Comparison of ENCODE assay signal across 8 mouse cellular contexts in genomic region chr9:21220490-21221382, GRCm38 (mm10). TPM values are rescaled to one million over a fixed set of nuclear protein-coding genes. Genes with fewer than 3 reads are reported as not detected.
A peak's percentile ranks its signal among the peaks of the same experiment; 100 is the strongest.
DNase-seq lines count a peak whose midpoint lies in the region; ATAC-seq lines count a peak whose summit lies in the region.

No protein-coding gene starts in this region.

- DNase-seq in adipocyte (ENCODE audit: low spot score), result peak; percentile 21
- DNase-seq in embryo, embryonic 10 days (ENCODE audit: low spot score), result peak; percentile 94
- DNase-seq in gastrocnemius, postnatal 10 days, result peak; percentile 82
- DNase-seq in left cerebral cortex, postnatal 10 days (ENCODE audit: extremely low spot score in 1 of 2, low spot score in 2 of 2), result peak; percentile 89 to 91
- peak; percentile 87 for DNase-seq in right cerebral cortex, postnatal 25 days
- peak; percentile 82 to 91 for DNase-seq in urinary bladder, postnatal 4 days (ENCODE audit: low spot score in 2 of 2)

- intact Hi-C loops in left cerebral cortex, postnatal 10 days (cut with DNase I), result no loop called here

- ATAC-seq in inflammation-experienced regulatory T-cells, adult 6 months, result peak; percentile 94
- peak; percentile 90 for ATAC-seq in megakaryocyte-erythroid progenitor cell, adult 5-6 weeks (replicated peaks; ENCODE audit: low FRiP score, low TSS enrichment, poor library complexity, severe bottlenecking)

RNA-seq across cellular contexts. Expression of gene Keap1, which starts 18.4 kb away (rescaled TPM):
- total RNA-seq in gastrocnemius, postnatal 10 days (2021), result 10 to 100 TPM; 59.6 to 60.9 TPM
- polyA plus RNA-seq in inflammation-experienced regulatory T-cells, adult 6 months (2017; shearing (Covaris generic)), result 10 to 100 TPM; 20.8 to 28.9 (median 21.5) TPM
- 10 to 100 TPM; 47.9 to 50.8 TPM for total RNA-seq in left cerebral cortex, postnatal 10 days (2021)
- 25.3 and 27.2 TPM in 2 replicates for total RNA-seq in megakaryocyte-erythroid progenitor cell, adult 5-6 weeks (2014; fragmentation: Nextera tagmentation)
- total RNA-seq in megakaryocyte-erythroid progenitor cell, adult 5-6 weeks (2017), result 32.7 and 39.8 TPM in 2 replicates

RNA-seq across cellular contexts. Expression of gene S1pr5, which starts 27.5 kb away (rescaled TPM):
- total RNA-seq in gastrocnemius, postnatal 10 days (2021), result under 1 TPM; 0.09 to 0.19 TPM
- under 1 TPM in 1 of 3 experiments, not detected in 2; 0.17 TPM for polyA plus RNA-seq in inflammation-experienced regulatory T-cells, adult 6 months (2017; shearing (Covaris generic))
- total RNA-seq in left cerebral cortex, postnatal 10 days (2021), result 1 to 10 TPM; 2.2 to 2.3 TPM
- total RNA-seq in megakaryocyte-erythroid progenitor cell, adult 5-6 weeks (2014; fragmentation: Nextera tagmentation), result 0.59 TPM in 1 of 2 replicates, not detected in the other
- 1.1 TPM in 1 of 2 replicates, not detected in the other for total RNA-seq in megakaryocyte-erythroid progenitor cell, adult 5-6 weeks (2017)

RNA-seq across cellular contexts. Expression of gene Atg4d, which starts 44.4 kb away (rescaled TPM):
- 10 to 100 TPM; 28.4 to 31.9 TPM for total RNA-seq in gastrocnemius, postnatal 10 days (2021)
- polyA plus RNA-seq in inflammation-experienced regulatory T-cells, adult 6 months (2017; shearing (Covaris generic)), result 10 to 100 TPM; 23.5 to 32.5 (median 24.2) TPM
- total RNA-seq in left cerebral cortex, postnatal 10 days (2021), result 10 to 100 TPM; 29.7 to 33.9 TPM
- 8.9 and 13.9 TPM in 2 replicates for total RNA-seq in megakaryocyte-erythroid progenitor cell, adult 5-6 weeks (2014; fragmentation: Nextera tagmentation)
- 11.9 and 25.7 TPM in 2 replicates for total RNA-seq in megakaryocyte-erythroid progenitor cell, adult 5-6 weeks (2017)

RNA-seq across cellular contexts. Expression of gene Pde4a, which starts 55.2 kb away (rescaled TPM):
- total RNA-seq in gastrocnemius, postnatal 10 days (2021), result 10 to 100 TPM; 22.1 to 23.2 TPM
- 1 to 10 TPM in 1 of 3 experiments, under 1 TPM in 2; 0.54 to 1.3 (median 0.82) TPM for polyA plus RNA-seq in inflammation-experienced regulatory T-cells, adult 6 months (2017; shearing (Covaris generic))
- total RNA-seq in left cerebral cortex, postnatal 10 days (2021), result 10 to 100 TPM; 65.6 to 67.5 TPM
- 23.5 and 24.3 TPM in 2 replicates for total RNA-seq in megakaryocyte-erythroid progenitor cell, adult 5-6 weeks (2014; fragmentation: Nextera tagmentation)
- total RNA-seq in megakaryocyte-erythroid progenitor cell, adult 5-6 weeks (2017), result 2.2 and 3.8 TPM in 2 replicates

Comparison
In these comparisons a context has a peak if more than half of its experiments do, and no peak if none do; other contexts are left out.
1. Peak in every context shown above with its lines: DNase-seq and ATAC-seq.
2. DNase-seq: peak in every context shown above with its lines; median percentile 94 in embryo, embryonic 10 days; 90 in left cerebral cortex, postnatal 10 days; 87 in right cerebral cortex, postnatal 25 days; 86 in urinary bladder, postnatal 4 days; 82 in gastrocnemius, postnatal 10 days; 21 in adipocyte.